Mouse (Mus musculus): Measurements from ENCODE around the gene Cstb. TPM values are rescaled to one million over a fixed set of nuclear protein-coding genes. Genes with fewer than 3 reads are reported as not detected.
"Not testable (repeated sequence)": the region's sequence is repeated elsewhere in the genome, so short reads cannot be mapped to it uniquely, and the experiment has no call there.

The Cstb gene
- polyA plus RNA-seq, 1 experiment from 2014 or later: 418 TPM

- TF ChIP-seq CTCF (IDR thresholded peaks at IDR 0.05): no peak
- POLR2A ChIA-PET: no interaction called here
- in situ Hi-C loops (cut with MboI; ENCODE audit: low pct_unique_long_range_greater_than_20kb): loop anchor here (10.0 to 25.0 kb wide), 2 partner anchors 212 to 359 kb away; partner anchors contain the start of genes Aire, Dnmt3l and Pwp2
- no peak for DNase-seq (ENCODE audit: low read depth, low spot score)
- no peaks in the 10 kb centered on the region for H3K27me3 ChIP-seq
- no peak for ATAC-seq
- CTCF ChIA-PET: interaction anchor here (1.4 kb wide), 1 partner anchor 16 kb away, joined by 4 read pairs; the partner anchor contains the start of gene Rrp1
Observed at GRCm38 (mm10) chr10:78396625-78396885, 28.9 kb upstream of the Cstb start.

GRCm38 (mm10) chr10:78399090-78399657 lies 26.3 kb upstream of the Cstb start:
- ChIA-PET CTCF (interaction anchor here (1.1 to 1.9 kb wide), 2 partner anchors 9 to 14 kb away, joined by 3 to 5 read pairs; partner anchors contain the start of gene Rrp1), POLR2A (interaction anchor here (0.6 to 1.0 kb wide), 2 partner anchors 14 to 201 kb away, joined by 3 to 5 read pairs; no protein-coding TSS in a partner anchor)
- TF ChIP-seq CTCF (IDR thresholded peaks at IDR 0.05): no peak
- in situ Hi-C loops (cut with MboI; ENCODE audit: low pct_unique_long_range_greater_than_20kb): loop anchor here (10.0 to 25.0 kb wide), 2 partner anchors 214 to 362 kb away; partner anchors contain the start of genes Aire, Dnmt3l and Pwp2
- peak; percentile 44 for ATAC-seq
- H3K27me3 ChIP-seq: no peaks in the 10 kb centered on the region
- DNase-seq (ENCODE audit: low read depth, low spot score): peak; percentile 83

DNA sequence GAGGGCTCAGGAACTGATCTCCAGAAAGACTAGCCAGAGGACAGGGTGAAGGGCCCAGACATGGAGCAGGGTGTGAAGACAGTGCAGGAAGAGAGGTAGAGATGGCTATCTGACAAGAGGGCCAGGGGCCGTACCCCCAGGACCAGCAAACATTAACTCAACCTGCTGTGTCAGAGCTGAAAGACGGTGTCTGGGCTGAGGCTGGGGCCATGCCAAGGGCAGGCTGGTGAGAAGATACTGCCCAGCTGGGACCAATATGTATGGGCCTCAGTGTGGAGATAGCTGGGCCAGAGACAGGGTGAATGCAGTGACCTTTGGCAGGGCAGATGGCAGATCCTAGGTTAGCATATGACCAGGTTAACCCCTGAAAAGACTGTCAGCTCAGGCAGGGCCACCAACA lies 24.3 kb upstream of the Cstb start:
- ATAC-seq (no peak), DNase-seq (ENCODE audit: low read depth, low spot score) (no peak)
- no peaks in the 10 kb centered on the region for H3K27me3 ChIP-seq
- TF ChIP-seq CTCF (IDR thresholded peaks at IDR 0.05): no peak
- ChIA-PET CTCF (interaction anchor here (0.8 kb wide), 1 partner anchor 11 kb away, joined by 3 read pairs; the partner anchor contains the start of gene Rrp1), POLR2A (no interaction called here)
- in situ Hi-C loops (cut with MboI; ENCODE audit: low pct_unique_long_range_greater_than_20kb): no loop called here

- ATAC-seq (peak; percentile 32), DNase-seq (ENCODE audit: low read depth, low spot score) (no peak)
- ChIA-PET POLR2A (no interaction called here), CTCF (no interaction called here)
- in situ Hi-C loops (cut with MboI; ENCODE audit: low pct_unique_long_range_greater_than_20kb): no loop called here
- TF ChIP-seq CTCF (IDR thresholded peaks at IDR 0.05): no peak
- no peaks in the 10 kb centered on the region for H3K27me3 ChIP-seq
Observed at GRCm38 (mm10) chr10:78402301-78402922, 23.1 kb upstream of the Cstb start.

- ATAC-seq: no peak
- ChIA-PET POLR2A (no interaction called here), CTCF (no interaction called here)
- DNase-seq (ENCODE audit: low read depth, low spot score): no peak
- no peaks in the 10 kb centered on the region for H3K27me3 ChIP-seq
- in situ Hi-C loops (cut with MboI; ENCODE audit: low pct_unique_long_range_greater_than_20kb): no loop called here
- TF ChIP-seq CTCF (IDR thresholded peaks at IDR 0.05): no peak
Observed at GRCm38 (mm10) chr10:78406152-78406551, 19.3 kb upstream of the Cstb start.

DNA sequence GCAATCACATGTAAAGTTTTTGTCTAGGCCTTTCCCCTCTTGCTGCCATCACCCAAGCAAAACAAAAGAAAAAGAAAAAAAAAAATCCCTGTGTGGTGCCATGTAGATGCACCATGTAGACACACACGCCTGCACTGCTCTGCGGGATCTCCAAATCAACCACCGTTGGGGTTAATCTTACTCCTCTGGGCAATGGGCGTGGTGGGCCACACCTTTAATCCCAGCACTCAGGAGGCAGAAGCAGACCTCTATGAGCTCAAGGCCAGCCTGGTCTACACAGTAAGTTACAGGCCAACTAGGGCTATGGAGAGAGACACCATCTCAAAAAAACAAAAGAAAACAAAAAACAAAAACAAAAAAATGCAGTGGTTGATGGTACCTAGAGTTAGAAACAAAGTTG lies 18.3 kb upstream of the Cstb start:
- in situ Hi-C loops (cut with MboI; ENCODE audit: low pct_unique_long_range_greater_than_20kb): no loop called here
- POLR2A ChIA-PET: no interaction called here
- TF ChIP-seq CTCF (IDR thresholded peaks at IDR 0.05): no peak

DNA sequence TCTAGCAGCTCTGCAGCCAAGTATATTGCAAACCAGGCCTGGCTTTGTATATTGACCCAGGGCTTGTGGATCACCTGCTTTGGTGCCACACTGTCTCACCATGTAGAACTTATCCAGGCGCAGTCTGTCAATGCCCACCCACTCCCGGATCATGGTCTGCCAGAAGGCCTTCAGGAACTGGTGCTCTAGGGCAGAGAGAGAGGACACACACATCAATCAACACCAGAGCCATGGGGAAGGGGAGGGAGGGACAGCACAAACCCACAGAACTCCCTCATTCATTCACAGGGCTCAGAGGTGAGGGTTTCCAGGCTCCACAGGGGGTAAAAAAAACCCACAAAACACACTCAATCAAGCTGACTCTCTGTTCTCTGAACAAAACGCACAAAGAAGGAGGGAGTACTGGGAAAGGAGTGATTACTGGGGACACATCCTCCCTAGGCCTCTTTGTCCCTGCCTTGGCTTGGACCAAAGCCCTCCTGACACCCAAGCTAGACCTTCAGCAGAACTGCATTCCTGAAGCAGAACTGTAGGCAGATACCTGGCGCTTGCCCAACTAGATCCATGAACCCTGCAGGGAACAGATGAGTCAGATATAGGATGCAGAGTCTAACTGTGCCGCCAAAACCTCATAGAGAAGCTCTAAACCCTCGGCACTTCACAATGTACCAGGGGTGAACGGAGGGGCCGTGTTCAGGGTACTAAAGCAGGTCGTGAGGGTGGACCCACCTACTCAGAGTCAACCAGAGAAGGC lies 16.3 kb upstream of the Cstb start:
- ChIA-PET POLR2A (interaction anchor here (0.9 to 1.0 kb wide), 2 partner anchors 147 to 165 kb away, joined by 3 read pairs; partner anchors contain the start of gene Trappc10), CTCF (interaction anchor here (0.6 to 1.5 kb wide), 3 partner anchors 10 to 131 kb away, joined by 3 to 4 read pairs (median 3); no protein-coding TSS in a partner anchor)
- ATAC-seq: peak; percentile 48
- in situ Hi-C loops (cut with MboI; ENCODE audit: low pct_unique_long_range_greater_than_20kb): no loop called here
- no peak for TF ChIP-seq CTCF (IDR thresholded peaks at IDR 0.05)
- DNase-seq (ENCODE audit: low read depth, low spot score): no peak
- H3K27me3 ChIP-seq: no peaks in the 10 kb centered on the region

More for the DNA sequence above, 18.3 kb upstream of the Cstb start:
- DNase-seq (ENCODE audit: low read depth, low spot score) (no peak), ATAC-seq (no peak)
- no peaks in the 10 kb centered on the region for H3K27me3 ChIP-seq
- CTCF ChIA-PET: no interaction called here

GRCm38 (mm10) chr10:78411851-78412250 lies 13.6 kb upstream of the Cstb start:
- DNase-seq (ENCODE audit: low read depth, low spot score) (no peak), ATAC-seq (no peak)
- no peaks in the 10 kb centered on the region for H3K27me3 ChIP-seq
- in situ Hi-C loops (cut with MboI; ENCODE audit: low pct_unique_long_range_greater_than_20kb): no loop called here
- POLR2A ChIA-PET: interaction anchor here (1.9 kb wide), 1 partner anchor 14 kb away, joined by 7 read pairs; no protein-coding TSS in a partner anchor
- TF ChIP-seq CTCF (IDR thresholded peaks at IDR 0.05): no peak
- CTCF ChIA-PET: interaction anchor here (0.8 to 2.1 kb wide), 6 partner anchors 8 to 34 kb away, joined by 3 to 6 read pairs (median 4); no protein-coding TSS in a partner anchor

GRCm38 (mm10) chr10:78412319-78413151 lies 12.9 kb upstream of the Cstb start, which contains the start of gene Rrp1:
Gene Rrp1, minus strand, starts transcription at chr10:78413043.
- in situ Hi-C loops (cut with MboI; ENCODE audit: low pct_unique_long_range_greater_than_20kb): no loop called here
- H3K27me3 ChIP-seq: no peaks in the 10 kb centered on the region
- ChIA-PET POLR2A (interaction anchor here (0.9 to 1.9 kb wide), 4 partner anchors 12 to 49 kb away, joined by 3 to 7 read pairs (median 5); no protein-coding TSS in a partner anchor), CTCF (interaction anchor here (0.7 to 2.1 kb wide), 16 partner anchors 8 to 122 kb away, joined by 3 to 14 read pairs (median 4); no protein-coding TSS in a partner anchor)
- ATAC-seq: peak; percentile 44
- no peak for DNase-seq (ENCODE audit: low read depth, low spot score)
- TF ChIP-seq CTCF (IDR thresholded peaks at IDR 0.05): no peak

DNA sequence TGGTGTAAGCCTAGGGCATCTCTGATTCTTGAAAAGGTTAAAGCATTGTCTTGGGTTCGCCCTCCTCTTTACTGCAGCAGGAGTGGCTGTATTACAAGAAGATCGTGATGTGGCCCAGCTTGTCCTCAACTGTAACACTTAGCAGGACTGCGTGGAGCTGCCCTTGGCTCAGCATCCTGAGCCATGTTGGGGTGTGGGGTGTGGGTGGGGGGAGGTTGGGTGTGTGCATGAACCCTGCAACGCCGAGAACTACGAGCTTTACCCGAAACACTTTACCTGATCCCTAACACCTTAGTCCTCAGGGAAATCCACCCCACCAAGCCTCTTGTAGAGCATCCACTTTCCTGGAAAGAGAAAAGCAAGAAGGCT lies 12.3 kb upstream of the Cstb start:
- TF ChIP-seq CTCF (IDR thresholded peaks at IDR 0.05): no peak
- DNase-seq (ENCODE audit: low read depth, low spot score) (no peak), ATAC-seq (no peak)
- in situ Hi-C loops (cut with MboI; ENCODE audit: low pct_unique_long_range_greater_than_20kb): no loop called here
- ChIA-PET CTCF (interaction anchor here (0.9 to 2.1 kb wide), 15 partner anchors 11 to 134 kb away, joined by 3 to 14 read pairs (median 4); no protein-coding TSS in a partner anchor), POLR2A (interaction anchor here (0.9 to 1.9 kb wide), 5 partner anchors 12 to 49 kb away, joined by 3 to 7 read pairs (median 3); no protein-coding TSS in a partner anchor)
- no peaks in the 10 kb centered on the region for H3K27me3 ChIP-seq

DNA sequence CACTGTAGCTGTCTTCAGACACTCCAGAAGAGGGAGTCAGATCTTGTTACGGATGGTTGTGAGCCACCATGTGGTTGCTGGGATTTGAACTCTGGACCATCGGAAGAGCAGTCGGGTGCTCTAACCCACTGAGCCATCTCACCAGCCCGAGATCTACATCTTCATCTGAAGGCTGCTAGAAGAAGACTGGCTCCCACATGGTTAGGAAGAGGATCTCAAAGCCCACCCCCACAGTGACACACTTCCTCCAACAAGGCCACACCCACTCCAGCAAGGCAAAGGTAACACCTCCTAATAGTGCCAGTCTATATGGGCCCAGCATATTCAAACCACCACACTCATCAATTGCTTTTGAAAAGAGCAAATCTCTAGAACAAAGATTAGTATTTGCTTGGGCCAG lies 10.5 kb upstream of the Cstb start:
- in situ Hi-C loops (cut with MboI; ENCODE audit: low pct_unique_long_range_greater_than_20kb); DNase-seq (ENCODE audit: low read depth, low spot score); ATAC-seq; H3K27me3 ChIP-seq: not testable (repeated sequence)
- CTCF ChIA-PET: interaction anchor here (1.8 kb wide), 1 partner anchor 136 kb away, joined by 5 read pairs; no protein-coding TSS in a partner anchor
- POLR2A ChIA-PET: interaction anchor here (1.3 kb wide), 1 partner anchor 8 kb away, joined by 3 read pairs; no protein-coding TSS in a partner anchor
